Mouse (Mus musculus) MEL (cell line): ENCODE results near the gene Nup188.

ENCODE experiments used
- CHD2 ChIP-seq: IDR thresholded peaks from 2 replicates; pipeline ENCODE4 v1.6.1; 2011; ENCODE audit warnings: low read length, improper control_type of control experiment
- CTCF ChIP-seq, 3 experiments: IDR thresholded peaks in 2 of 3; conservative IDR thresholded peaks in 1 of 3; 2 replicates each; pipeline ENCODE4 v1.5.1; 2011 to 2012; ENCODE audit warnings: low read length in 3 of 3, low read depth in 2 of 3, mild to moderate bottlenecking in 2 of 3, improper control_type of control experiment in 1 of 3, inconsistent platforms in 1 of 3, mixed read lengths in 1 of 3, moderate library complexity in 1 of 3; ENCODE audit not compliant: control insufficient read depth in 1 of 3, insufficient read depth in 1 of 3, poor library complexity in 1 of 3, severe bottlenecking in 1 of 3

DNA sequence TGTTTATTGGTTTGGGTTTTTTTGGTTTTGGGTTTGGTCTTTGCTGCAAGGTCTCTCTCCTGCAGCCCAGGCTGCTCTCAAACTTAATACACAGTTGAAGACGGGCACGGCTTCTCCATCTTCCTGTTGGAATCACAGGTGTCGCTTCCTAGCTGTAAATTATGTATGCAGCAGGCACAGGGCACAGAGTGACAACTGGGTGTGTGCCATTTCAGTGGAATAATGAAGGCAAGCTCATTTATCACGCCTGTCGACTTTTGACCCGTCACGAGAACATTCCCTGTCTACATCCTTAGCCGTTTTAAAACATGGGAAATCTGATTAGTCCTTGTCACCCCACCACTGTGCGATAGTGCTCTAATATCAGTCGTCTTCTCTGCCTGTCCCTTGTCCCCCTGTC, 74.4 kb downstream of the Nup188 start:
- no peak for TF ChIP-seq CHD2
- no peak for TF ChIP-seq CTCF (IDR thresholded peaks at IDR 0.05 in 2 of 3, conservative IDR thresholded peaks at IDR 0.05 in 1 of 3; ENCODE audit: control insufficient read depth in 1 of 3, insufficient read depth in 1 of 3, low read depth in 2 of 3, low read length in 3 of 3, poor library complexity in 1 of 3, severe bottlenecking in 1 of 3)
